Mouse (Mus musculus) heart, adult 18-20 months (tissue): ENCODE data around the gene Eef1akmt1. TPM values are rescaled to one million over a fixed set of nuclear protein-coding genes. Genes with fewer than 3 reads are reported as not detected.

Experiments
- DNase-seq, 2 experiments: peaks; one replicate each; pipeline ENCODE4 v3.0.0; 2021 to 2022; ENCODE audit warnings: mixed read lengths in 1 of 2
- total RNA-seq, 2 experiments: library from RNA; stranded (reverse); gene quantifications; 2 replicates each; pipeline ENCODE4 v1.2.3; 2021

The Eef1akmt1 gene
- total RNA-seq, 2 experiments from 2014 or later, result 36.6 to 38.3 TPM

- no peak for DNase-seq
Observed at GRCm38 (mm10) chr14:57546557-57547021, 24.8 kb downstream of the Eef1akmt1 start.

- no peak for DNase-seq
Observed at GRCm38 (mm10) chr14:57546131-57546530, 25.3 kb downstream of the Eef1akmt1 start.

GRCm38 (mm10) chr14:57545526-57545925 lies 25.9 kb downstream of the Eef1akmt1 start:
- DNase-seq, result no peak

DNA sequence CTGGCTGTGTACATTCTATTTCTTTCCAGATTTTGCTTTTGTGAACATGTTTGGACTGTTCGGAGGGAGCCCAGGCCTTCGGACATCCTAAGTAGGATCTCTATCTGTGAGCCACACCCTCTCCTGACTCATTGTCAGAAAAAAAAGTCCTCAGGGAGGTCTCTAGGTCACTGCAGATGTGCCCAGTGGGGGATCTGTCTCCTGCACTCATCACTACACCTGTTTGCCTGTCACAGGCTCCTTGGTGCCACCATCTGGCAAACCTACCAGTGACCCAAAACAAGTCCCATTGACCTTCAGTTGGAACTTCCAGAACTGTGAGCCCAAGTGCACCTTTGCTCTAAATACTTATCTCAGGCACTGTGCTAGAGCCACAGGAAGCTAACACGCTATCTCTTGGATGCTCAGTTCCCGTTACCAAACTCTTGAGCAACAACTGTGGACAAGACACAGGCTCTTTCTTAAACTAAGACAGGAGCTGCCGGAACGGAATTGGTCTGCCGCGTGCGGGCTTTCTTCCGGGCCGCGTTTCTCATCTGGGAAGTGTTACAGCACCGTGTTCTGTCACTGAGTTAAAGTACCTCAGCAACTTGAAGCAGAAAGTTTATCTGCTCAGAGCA lies 27.9 kb downstream of the Eef1akmt1 start:
- no peak for DNase-seq

DNA sequence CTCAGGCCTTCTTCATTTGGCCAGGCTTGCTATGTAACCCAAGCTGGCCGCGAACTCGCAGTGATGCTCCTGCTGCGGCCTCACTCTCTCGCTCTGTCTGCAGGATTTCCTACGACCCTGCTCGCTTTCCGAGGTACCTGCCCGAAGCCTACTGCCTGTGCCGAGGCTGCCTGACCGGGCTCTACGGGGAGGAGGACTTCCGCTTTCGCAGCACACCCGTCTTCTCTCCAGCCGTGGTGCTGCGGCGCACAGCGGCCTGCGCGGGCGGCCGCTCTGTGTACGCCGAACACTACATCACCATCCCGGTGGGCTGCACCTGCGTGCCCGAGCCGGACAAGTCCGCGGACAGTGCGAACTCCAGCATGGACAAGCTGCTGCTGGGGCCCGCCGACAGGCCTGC lies 29.2 kb downstream of the Eef1akmt1 start:
- DNase-seq, result no peak

DNA sequence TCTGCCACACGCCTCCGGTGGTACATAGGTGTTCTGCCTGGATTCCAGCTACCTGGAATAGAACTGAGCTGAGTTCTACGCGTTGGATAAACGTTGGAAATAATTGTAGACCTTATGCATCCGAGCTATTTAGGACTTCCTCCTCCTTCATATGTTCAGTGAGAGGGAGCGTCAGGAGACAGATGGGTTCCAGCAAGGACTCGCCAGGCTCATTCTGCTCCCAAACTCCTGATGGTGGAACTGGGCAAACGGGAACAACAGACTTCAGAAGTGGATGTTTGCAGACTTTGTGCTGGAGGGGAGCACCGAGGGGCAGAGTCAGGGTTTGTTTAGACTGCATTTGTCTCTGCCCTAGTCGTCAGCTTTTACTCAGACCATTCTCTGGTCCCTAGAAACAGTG lies 30.7 kb downstream of the Eef1akmt1 start:
- DNase-seq, result no peak

GRCm38 (mm10) chr14:57537261-57538015 lies 34.0 kb downstream of the Eef1akmt1 start:
- DNase-seq, result peak; percentile 23 to 37

DNA sequence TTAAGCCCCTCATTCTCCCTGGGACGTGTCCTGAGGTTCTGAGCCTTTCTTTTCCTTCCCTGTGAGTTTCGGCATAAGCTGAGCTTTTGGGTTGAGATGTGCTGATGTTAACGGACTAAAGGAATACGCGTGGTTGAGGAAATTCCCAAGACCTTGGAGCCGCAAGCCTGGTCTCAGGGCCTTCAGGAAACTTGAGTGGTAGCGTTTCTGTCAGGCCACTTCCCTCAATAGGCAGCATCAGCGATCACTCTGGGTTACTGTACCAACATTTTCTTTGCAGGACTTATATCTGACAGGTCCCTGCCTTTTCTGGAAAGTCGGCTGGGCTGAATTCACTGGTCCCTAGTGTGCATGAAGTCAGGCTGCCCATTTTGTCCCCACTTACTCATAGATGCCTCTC lies 34.6 kb downstream of the Eef1akmt1 start:
- no peak for DNase-seq

- DNase-seq, result peak; percentile 64 to 67
Observed at GRCm38 (mm10) chr14:57535646-57536045, 35.8 kb downstream of the Eef1akmt1 start.

DNA sequence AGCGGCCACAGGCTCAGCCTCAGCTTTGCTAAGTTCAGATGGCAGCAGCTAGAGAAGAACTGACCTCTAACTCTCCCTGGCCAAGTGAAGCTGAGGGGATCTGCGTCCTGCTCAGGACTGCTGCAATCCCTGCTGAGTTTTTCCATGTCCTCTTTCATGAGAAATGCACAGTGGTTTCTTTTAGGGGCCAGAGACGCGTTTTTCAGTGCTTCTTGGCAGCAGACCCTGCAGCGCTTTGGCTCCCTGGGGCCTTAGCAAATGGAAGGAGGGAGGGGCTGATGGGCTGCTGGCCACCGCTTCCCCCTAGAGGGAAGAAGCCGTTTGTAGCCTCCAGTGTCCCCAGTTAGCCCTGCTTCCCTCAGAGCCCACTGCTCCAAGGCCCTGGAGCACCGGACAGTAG lies 36.5 kb downstream of the Eef1akmt1 start:
- peak; percentile 75 to 82 for DNase-seq

GRCm38 (mm10) chr14:57534346-57534745 lies 37.1 kb downstream of the Eef1akmt1 start:
- DNase-seq, result peak; percentile 16 to 27

DNA sequence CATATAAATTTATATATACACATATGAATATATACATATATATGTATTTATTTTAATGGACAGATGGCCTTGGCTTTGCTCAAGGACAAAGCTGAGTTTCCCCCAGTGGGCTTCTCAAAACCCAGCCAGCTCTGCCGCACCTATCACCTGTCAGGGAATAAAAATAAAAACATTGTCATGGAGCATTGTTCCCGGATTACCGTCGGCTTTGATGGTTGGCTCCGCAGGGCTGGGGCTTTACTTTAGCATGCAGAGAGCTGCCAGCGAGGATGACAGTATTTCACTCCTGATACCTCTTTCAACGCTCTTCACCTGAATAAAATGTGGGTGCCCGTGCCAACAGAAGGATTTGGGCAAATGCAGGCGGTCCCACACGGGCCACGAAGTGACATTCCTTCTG lies 37.6 kb downstream of the Eef1akmt1 start:
- DNase-seq, result no peak

DNA sequence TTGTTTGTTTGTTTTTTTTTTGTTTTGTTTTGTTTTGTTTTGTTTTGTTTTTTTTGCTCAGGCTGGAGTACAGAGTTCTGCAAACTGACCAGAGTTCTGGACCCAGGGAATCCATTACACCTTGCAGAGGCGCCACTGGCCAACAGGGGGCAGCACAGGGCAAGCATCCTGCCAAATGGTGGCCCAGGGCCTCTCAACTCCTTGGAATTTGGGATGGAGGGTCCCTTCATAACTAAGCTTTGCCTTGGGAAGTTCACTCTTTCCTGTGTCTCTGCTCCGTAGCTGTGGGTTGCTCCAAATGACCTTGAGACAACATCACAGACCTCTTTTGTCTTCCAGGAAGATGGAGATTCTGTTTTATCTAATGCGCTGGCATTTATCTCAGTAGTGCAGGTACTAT lies 38.2 kb downstream of the Eef1akmt1 start:
- DNase-seq, result peak; percentile 42 to 79

- DNase-seq, result no peak
Observed at GRCm38 (mm10) chr14:57532577-57532976, 38.8 kb downstream of the Eef1akmt1 start.

DNA sequence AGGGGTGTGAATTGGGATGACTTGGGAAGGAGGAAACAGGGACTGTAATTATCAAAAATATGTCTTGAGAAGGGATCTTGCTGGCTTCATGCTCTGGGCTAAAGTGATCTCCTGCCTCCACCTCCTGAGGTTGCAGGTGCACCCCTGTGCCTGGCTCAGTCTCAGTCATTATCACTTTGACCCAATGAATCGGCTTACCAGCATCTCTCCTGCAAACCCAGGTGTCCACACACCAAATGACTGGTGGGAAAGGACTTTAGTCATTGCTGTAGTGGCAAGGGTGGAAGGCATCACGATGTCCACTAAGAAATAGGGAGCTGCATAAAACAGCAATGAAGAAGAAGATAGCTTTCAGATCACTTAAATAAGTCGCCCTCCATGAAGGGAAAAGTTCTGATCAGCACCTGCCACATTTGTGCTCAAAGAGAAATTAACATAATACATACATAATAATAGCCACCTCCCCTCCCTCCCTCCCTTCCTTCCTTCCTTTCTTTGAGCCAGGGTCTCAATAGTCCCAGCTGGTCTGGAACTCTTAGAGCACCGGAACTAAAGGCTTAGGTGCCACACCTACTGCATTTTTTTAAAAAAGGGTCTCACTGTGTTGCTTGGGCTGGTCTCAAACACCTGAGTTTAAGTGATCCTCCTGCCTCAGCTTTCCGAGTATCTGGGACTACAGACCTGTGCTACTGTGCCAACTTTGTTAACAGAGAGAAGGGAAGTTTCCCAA lies 41.5 kb downstream of the Eef1akmt1 start:
- DNase-seq, result no peak

- peak; percentile 72 to 75 for DNase-seq
Observed at GRCm38 (mm10) chr14:57529086-57529785, 42.2 kb downstream of the Eef1akmt1 start.

- DNase-seq, result no peak
Observed at GRCm38 (mm10) chr14:57527598-57527997, 43.8 kb downstream of the Eef1akmt1 start.

DNA sequence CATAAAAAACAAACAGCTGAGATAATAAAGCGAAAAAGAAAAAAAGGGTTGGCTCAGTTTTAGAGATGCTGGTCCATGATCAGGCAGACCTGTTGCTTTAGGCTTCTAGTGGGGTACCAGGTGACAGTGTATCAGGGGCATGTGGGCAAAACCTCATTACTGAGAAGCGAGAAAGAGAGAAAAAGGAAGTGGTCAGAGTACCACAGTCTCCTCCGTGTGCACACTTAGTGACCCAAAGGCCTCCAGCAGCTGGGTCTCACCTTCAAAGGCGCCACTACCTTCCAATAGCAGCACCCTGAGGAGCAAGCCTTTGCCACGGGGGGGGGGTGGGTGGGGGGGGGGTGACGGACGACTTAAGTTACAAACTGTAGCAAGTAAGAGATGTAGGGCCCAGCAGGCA lies 44.3 kb downstream of the Eef1akmt1 start:
- DNase-seq, result no peak

GRCm38 (mm10) chr14:57526050-57526623 lies 45.3 kb downstream of the Eef1akmt1 start:
- DNase-seq, result peak in 1 of 2 experiments; percentile 26

DNA sequence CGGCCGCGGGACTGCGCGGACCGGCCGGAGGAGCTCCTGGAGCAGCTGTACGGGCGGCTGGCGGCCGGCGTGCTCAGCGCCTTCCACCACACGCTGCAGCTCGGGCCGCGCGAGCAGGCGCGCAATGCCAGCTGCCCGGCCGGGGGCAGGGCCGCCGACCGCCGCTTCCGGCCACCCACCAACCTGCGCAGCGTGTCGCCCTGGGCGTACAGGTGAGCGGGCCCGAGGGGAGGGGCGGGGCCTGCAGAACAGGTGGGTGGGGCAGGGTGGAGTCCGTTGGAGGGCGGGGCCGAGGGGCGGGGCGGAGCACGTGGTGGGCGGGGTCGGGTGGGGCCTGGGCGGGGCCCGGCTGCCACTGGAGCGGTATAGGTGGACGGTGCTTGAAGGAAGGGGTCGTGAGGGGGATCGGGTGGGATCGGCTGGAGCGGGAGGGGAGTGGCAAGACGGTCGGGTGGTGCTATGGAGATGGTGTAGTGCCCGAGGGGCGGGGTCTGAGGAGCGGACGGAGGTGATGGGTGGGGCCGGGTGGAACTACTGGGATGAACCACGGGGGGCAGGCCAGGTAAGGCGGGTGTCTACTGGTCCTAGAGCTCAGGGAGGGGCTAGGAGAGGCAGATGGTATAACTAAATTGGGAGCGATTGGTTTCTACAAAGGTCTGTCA lies 45.9 kb downstream of the Eef1akmt1 start:
- peak; percentile 37 to 58 for DNase-seq

DNA sequence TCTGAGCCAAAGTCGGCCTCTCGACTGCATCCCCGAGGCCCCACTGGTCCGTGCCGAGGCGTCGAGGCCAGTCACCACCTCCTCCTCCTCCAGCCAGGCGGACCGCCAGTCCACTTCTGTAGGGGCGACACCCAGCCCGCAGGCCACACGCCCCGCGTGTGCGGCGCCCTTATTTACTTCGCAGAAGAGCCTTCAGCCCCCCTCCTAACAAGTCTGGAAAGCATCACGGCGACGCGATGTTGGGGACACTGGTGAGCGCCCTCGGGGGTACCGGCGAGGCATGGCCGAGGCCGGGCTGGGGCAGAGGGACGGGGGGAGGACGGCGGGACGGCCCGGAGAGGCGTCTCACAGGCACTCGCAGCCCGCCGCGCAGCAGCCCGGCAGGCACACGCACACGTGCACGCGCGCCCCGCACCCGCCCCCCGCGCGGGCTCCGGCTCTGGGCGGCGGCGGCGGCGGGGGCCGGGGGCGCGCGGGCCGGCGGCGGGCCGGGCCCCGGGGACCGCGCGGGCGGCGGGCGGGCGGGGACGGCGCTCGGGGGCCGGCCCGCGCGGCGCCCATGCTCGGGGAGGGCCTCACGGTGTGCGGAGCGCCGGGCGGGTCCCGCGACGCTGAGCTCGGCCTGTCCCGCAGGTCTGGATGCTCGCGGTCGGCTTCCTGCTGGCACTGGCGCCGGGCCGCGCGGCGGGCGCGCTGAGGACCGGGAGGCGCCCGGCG lies 46.6 kb downstream of the Eef1akmt1 start, which contains the start of gene Il17d:
Gene Il17d (plus strand): TSS at position 107 of the 717 bp plus-strand sequence.
- DNase-seq, result peak; percentile 52 to 53
